23 mouse cellular contexts compared by ENCODE assay signal in the genomic region with DNA sequence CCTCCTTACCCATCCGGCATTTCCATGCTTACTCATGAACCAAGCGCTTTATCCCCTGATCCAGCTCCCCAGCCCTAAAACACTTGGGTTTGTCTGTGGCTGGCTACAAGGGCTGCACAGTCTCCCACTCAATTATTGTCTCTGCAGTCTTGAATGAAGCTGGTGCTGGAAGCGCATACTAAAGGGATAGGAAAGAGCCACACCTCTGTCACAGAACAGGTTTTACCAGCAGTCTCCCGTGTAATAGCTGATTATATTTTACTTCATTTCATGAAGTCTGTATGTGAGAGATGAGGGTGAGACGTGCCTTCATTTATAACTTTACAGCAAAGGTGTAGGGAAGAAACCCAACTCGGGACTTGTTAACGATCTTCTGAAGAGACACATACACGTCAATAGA.
"Had no signal": no experiment of that assay in that cellular context is flagged by ENCODE, and none has a peak within 500 bp of the region (broad histone marks: within the 10 kb centered on the region; RNA-seq: fewer than 3 reads in every experiment).

No protein-coding gene starts in this region.

- H3K4me2 ChIP-seq: heart, embryonic 13.5 days; heart, embryonic 15.5 days; hindbrain, embryonic 14.5 days; limb, embryonic 12.5 days; liver, embryonic 11.5 days; liver, embryonic 13.5 days had no signal

- H3K9me3 ChIP-seq: heart, embryonic 10.5 days; heart, embryonic 13.5 days; heart, embryonic 15.5 days; limb, embryonic 10.5 days; limb, embryonic 12.5 days; liver, embryonic 13.5 days had no signal

- H3K27me3 ChIP-seq: heart, embryonic 13.5 days; heart, embryonic 15.5 days; liver, embryonic 13.5 days had no signal

- H3K27ac ChIP-seq: heart, embryonic 10.5 days; heart, embryonic 13.5 days; heart, embryonic 15.5 days; hindbrain, embryonic 14.5 days; layer of hippocampus, adult 2 months; left cerebral cortex, adult 2 months; limb, embryonic 10.5 days; limb, embryonic 12.5 days; liver, embryonic 13.5 days had no signal

- ATAC-seq: hindbrain, embryonic 16.5 days; inflammation-experienced regulatory T-cells, adult 6 months had no signal

- H3K4me3 ChIP-seq: heart, embryonic 10.5 days; heart, embryonic 13.5 days; heart, embryonic 15.5 days; layer of hippocampus, adult 2 months; left cerebral cortex, adult 2 months; limb, embryonic 10.5 days; limb, embryonic 12.5 days; liver, embryonic 13.5 days had no signal

- H3K4me1 ChIP-seq: heart, embryonic 10.5 days; heart, embryonic 13.5 days; limb, embryonic 12.5 days; liver, embryonic 13.5 days had no signal

- H3K9ac ChIP-seq: heart, embryonic 13.5 days; heart, embryonic 15.5 days; hindbrain, embryonic 14.5 days; limb, embryonic 12.5 days; liver, embryonic 13.5 days had no signal

- H3K36me3 ChIP-seq: heart, embryonic 10.5 days; heart, embryonic 13.5 days; heart, embryonic 15.5 days; limb, embryonic 10.5 days; limb, embryonic 12.5 days; liver, embryonic 13.5 days had no signal

- DNase-seq: gastrocnemius, postnatal 14 days; gastrocnemius, postnatal 36 days; heart, adult 18-20 months; heart, postnatal 14 days; heart, postnatal 36 days; kidney, adult 18-20 months; kidney, adult 8-10 months; kidney, postnatal 10 days; kidney, postnatal 25 days; kidney, postnatal 4 days; liver; liver, embryonic 13.5 days had no signal
